Mouse (Mus musculus) megakaryocyte-erythroid progenitor cell, adult 5 weeks (primary cell): ENCODE results near the gene Exosc7. TPM values are rescaled to one million over a fixed set of nuclear protein-coding genes. Genes with fewer than 3 reads are reported as not detected.

Experiments used
- polyA plus RNA-seq: library from polyadenylated mRNA; stranded (reverse); fragments of >175 nt; gene quantifications from 2 replicates; pipeline ENCODE4 v1.2.3, GENCODE M21; 2012

Gene Exosc7
- 12.4 and 14.5 TPM in 2 replicates for polyA plus RNA-seq

GRCm38 (mm10) chr9:123112805-123113521 is at the start of gene Exosc7, which contains the start of gene Zdhhc3:
Gene Exosc7, plus strand, starts transcription at chr9:123113215.
Gene Zdhhc3, minus strand, starts transcription at chr9:123113205.

GRCm38 (mm10) chr9:123150241-123151020 is 37.4 kb downstream of the Exosc7 start, which contains the start of gene Clec3b:
Gene Clec3b, plus strand, starts transcription at chr9:123150946.

Other genes starting within 250 kb of the Exosc7 start
- gene Zfp445, start 247.2 kb upstream of the Exosc7 start, polyA plus RNA-seq: 4.0 and 4.9 TPM in 2 replicates
- 0.35 and 0.61 TPM in 2 replicates for gene Zkscan7, start 227.5 kb upstream of the Exosc7 start, polyA plus RNA-seq
- gene Zfp105, start 190.1 kb upstream of the Exosc7 start, polyA plus RNA-seq: 0.22 and 0.27 TPM in 2 replicates
- gene 1110059G10Rik, start 162.2 kb upstream of the Exosc7 start, polyA plus RNA-seq: 3.8 and 5.7 TPM in 2 replicates
- 8.7 and 11.4 TPM in 2 replicates for gene Kif15, start 162.2 kb upstream of the Exosc7 start, polyA plus RNA-seq
- 11.8 and 12.2 TPM in 2 replicates for gene Tmem42, start 91.9 kb upstream of the Exosc7 start, polyA plus RNA-seq
- 0.10 TPM in 1 of 2 replicates, not detected in the other for gene Tgm4, start 78.5 kb upstream of the Exosc7 start, polyA plus RNA-seq
- 99.8 and 127 TPM in 2 replicates for gene Zdhhc3, start within 50 bp of the Exosc7 start, polyA plus RNA-seq
- 0.36 and 0.51 TPM in 2 replicates for gene Clec3b, start 37.7 kb downstream of the Exosc7 start, polyA plus RNA-seq
- gene Cdcp1, start 102.8 kb downstream of the Exosc7 start, polyA plus RNA-seq: 0.05 and 0.26 TPM in 2 replicates
- 13.3 and 16.6 TPM in 2 replicates for gene Tmem158, start 147.5 kb downstream of the Exosc7 start, polyA plus RNA-seq